Mouse (Mus musculus) liver, embryonic 12.5 days (tissue): Measurements from ENCODE around the gene Kcnab3. TPM values are rescaled to one million over a fixed set of nuclear protein-coding genes. Genes with fewer than 3 reads are reported as not detected.

ENCODE experiments used
- ATAC-seq: fragments of 200-750 bp; cut with Nextera tagmentation; 2 replicates; pipeline ENCODE4 v1.8.0; 2017; ENCODE audit warnings: moderate number of reproducible peaks, mild to moderate bottlenecking, moderate library complexity
- H3K27ac ChIP-seq: fragments of 300-500 bp; sonication (generic); 2 replicates; pipeline ENCODE4 v1.5.1; 2016; ENCODE audit warnings: mild to moderate bottlenecking
- H3K27me3 ChIP-seq: fragments of 300-500 bp; sonication (generic); replicated peaks from 2 replicates; pipeline ENCODE4 v1.6.1; 2016; ENCODE audit warnings: mild to moderate bottlenecking, moderate library complexity
- H3K36me3 ChIP-seq: fragments of 300-500 bp; sonication (generic); 2 replicates; pipeline ENCODE4 v1.6.1; 2016; ENCODE audit warnings: mild to moderate bottlenecking, moderate library complexity
- H3K4me1 ChIP-seq: fragments of 300-500 bp; sonication (generic); 2 replicates; pipeline ENCODE4 v1.6.1; 2016
- H3K4me2 ChIP-seq: fragments of 300-500 bp; sonication (generic); 2 replicates; pipeline ENCODE4 v1.6.1; 2016; ENCODE audit warnings: mild to moderate bottlenecking, moderate library complexity
- H3K4me3 ChIP-seq: fragments of 300-500 bp; sonication (generic); 2 replicates; pipeline ENCODE4 v1.5.1; 2016; ENCODE audit warnings: mild to moderate bottlenecking, moderate library complexity
- H3K9ac ChIP-seq: fragments of 300-500 bp; sonication (generic); 2 replicates; pipeline ENCODE4 v1.6.1; 2016; ENCODE audit warnings: mild to moderate bottlenecking, moderate library complexity
- H3K9me3 ChIP-seq: fragments of 300-500 bp; sonication (generic); replicated peaks from 2 replicates; pipeline ENCODE4 v1.6.1; 2016; ENCODE audit warnings: mild to moderate bottlenecking, moderate library complexity
- WGBS: fragments of 180-500 bp; shearing (Covaris S2); methylation state at CpG from one replicate; pipeline ENCODE4 v1.1.7; 2016; ENCODE audit not compliant: insufficient replicate concordance; 5-methylcytosine and 5-hydroxymethylcytosine counted together
- polyA plus RNA-seq: library from polyadenylated mRNA; unstranded; fragments of >200 nt; fragmentation: Nextera tagmentation; extraction: Ambion mirVana; gene quantifications from 2 replicates; pipeline ENCODE4 v1.2.1, GENCODE M21; 2016

The Kcnab3 gene
- polyA plus RNA-seq, 1 experiment from 2014 or later, result 0.24 TPM

- Histone ChIP-seq H3K4me3 (peak overlapping the region; percentile 77), H3K4me2 (peak overlapping the region; percentile 98), H3K9ac (peak overlapping the region; percentile 88), H3K27ac (peak overlapping the region; percentile 68), H3K27me3 (peaks cover 74% of the 10 kb centered on the region), H3K36me3 (peaks cover 9% of the 10 kb centered on the region), H3K4me1 (peaks cover 70% of the 10 kb centered on the region), H3K9me3 (no peaks in the 10 kb centered on the region)
- peak; percentile 67 for ATAC-seq
- WGBS, result 4% methylated on average over 26 of the region's 26 CpGs
These were observed 40.2 kb downstream of the Kcnab3 start for GRCm38 (mm10) chr11:69366157-69366854.

GRCm38 (mm10) chr11:69366855-69367615, 41.0 kb downstream of the Kcnab3 start:
- no peak for ATAC-seq

GRCm38 (mm10) chr11:69367616-69368355, 41.7 kb downstream of the Kcnab3 start:
- peak overlapping the region; percentile 98 for H3K4me2 ChIP-seq
- H3K9ac ChIP-seq, result peak overlapping the region; percentile 88; the same call in 1 of the 2 replicates
- 1% methylated on average over 22 of the region's 22 CpGs for WGBS
- H3K36me3 ChIP-seq, result 0 out of 2 replicates have a peak, but pooled peaks cover 3% of the 10 kb centered on the region
- H3K4me1 ChIP-seq, result peaks cover 84% of the 10 kb centered on the region
- peak overlapping the region; percentile 84 for H3K27ac ChIP-seq
- H3K4me3 ChIP-seq, result peak overlapping the region; percentile 77
- peaks cover 70% of the 10 kb centered on the region for H3K27me3 ChIP-seq
- no peak for ATAC-seq
- H3K9me3 ChIP-seq, result no peaks in the 10 kb centered on the region

More at GRCm38 (mm10) chr11:69366855-69367615, 41.0 kb downstream of the Kcnab3 start:
- H3K9ac ChIP-seq, result peak overlapping the region; percentile 88
- peaks cover 77% of the 10 kb centered on the region for H3K4me1 ChIP-seq
- 0 out of 2 replicates have a peak, but pooled peaks cover 3% of the 10 kb centered on the region for H3K36me3 ChIP-seq
- peak overlapping the region; percentile 98 for H3K4me2 ChIP-seq
- H3K9me3 ChIP-seq, result no peaks in the 10 kb centered on the region
- peak overlapping the region; percentile 77 for H3K4me3 ChIP-seq
- H3K27me3 ChIP-seq, result peaks cover 70% of the 10 kb centered on the region
- under 1% methylated on average over 22 of the region's 22 CpGs for WGBS
- peak overlapping the region; percentile 31 for H3K27ac ChIP-seq

GRCm38 (mm10) chr11:69368356-69369214, 42.5 kb downstream of the Kcnab3 start:
- Histone ChIP-seq H3K4me2 (peak overlapping the region; percentile 98), H3K36me3 (no peaks in the 10 kb centered on the region), H3K4me1 (peaks cover 92% of the 10 kb centered on the region), H3K9ac (peak overlapping the region; percentile 88), H3K27me3 (peaks cover 70% of the 10 kb centered on the region), H3K27ac (peak overlapping the region; percentile 84), H3K4me3 (peak overlapping the region; percentile 77), H3K9me3 (no peaks in the 10 kb centered on the region)
- no peak for ATAC-seq
- 2% methylated on average over 63 of the region's 106 CpGs for WGBS

GRCm38 (mm10) chr11:69369215-69369989, 43.3 kb downstream of the Kcnab3 start, which contains the start of gene Chd3:
Gene Chd3 (minus strand): TSS chr11:69369406.
- H3K27me3 ChIP-seq, result peaks cover 63% of the 10 kb centered on the region
- WGBS, result 22% methylated on average over 9 of the region's 34 CpGs

GRCm38 (mm10) chr11:69369990-69370816, 44.1 kb downstream of the Kcnab3 start:
- Histone ChIP-seq H3K36me3 (no peaks in the 10 kb centered on the region), H3K4me1 (peaks cover 93% of the 10 kb centered on the region), H3K27ac (peak overlapping the region; percentile 88), H3K4me3 (peak overlapping the region; percentile 77), H3K4me2 (peak overlapping the region; percentile 98), H3K9me3 (no peaks in the 10 kb centered on the region), H3K9ac (peak overlapping the region; percentile 88; the same call in 1 of the 2 replicates), H3K27me3 (peaks cover 55% of the 10 kb centered on the region)
- 45% methylated on average over 2 of the region's 2 CpGs for WGBS
- no peak for ATAC-seq

More at GRCm38 (mm10) chr11:69369215-69369989, 43.3 kb downstream of the Kcnab3 start, which contains the start of gene Chd3:
- Histone ChIP-seq H3K4me3 (peak within 1 kb of the TSS; percentile 77), H3K4me2 (peak within 1 kb of the TSS; percentile 98), H3K4me1 (peaks cover 97% of the 10 kb centered on the region), H3K27ac (peak within 1 kb of the TSS; percentile 84), H3K9ac (peak within 1 kb of the TSS; percentile 88), H3K9me3 (no peaks in the 10 kb centered on the region), H3K36me3 (no peaks in the 10 kb centered on the region)
- ATAC-seq, result no peak

GRCm38 (mm10) chr11:69370817-69371215, 44.8 kb downstream of the Kcnab3 start:
- Histone ChIP-seq H3K36me3 (no peaks in the 10 kb centered on the region), H3K4me2 (peak overlapping the region; percentile 66), H3K4me1 (peaks cover 90% of the 10 kb centered on the region), H3K9ac (no peak overlapping the region), H3K9me3 (no peaks in the 10 kb centered on the region), H3K27me3 (peaks cover 49% of the 10 kb centered on the region), H3K4me3 (no peak overlapping the region), H3K27ac (peak overlapping the region; percentile 88)
- 27% methylated on average over 9 of the region's 9 CpGs for WGBS
- ATAC-seq, result no peak

GRCm38 (mm10) chr11:69371601-69372000, 45.5 kb downstream of the Kcnab3 start:
- WGBS, result 63% methylated on average over 12 of the region's 12 CpGs
- Histone ChIP-seq H3K4me3 (no peak overlapping the region; the same call in 1 of the 2 replicates), H3K4me1 (peaks cover 89% of the 10 kb centered on the region), H3K9ac (peak overlapping the region; percentile 56), H3K36me3 (no peaks in the 10 kb centered on the region), H3K27me3 (peaks cover 41% of the 10 kb centered on the region), H3K4me2 (peak overlapping the region; percentile 66), H3K27ac (peak overlapping the region; percentile 88), H3K9me3 (no peaks in the 10 kb centered on the region)
- no peak for ATAC-seq

- H3K36me3 ChIP-seq, result no peaks in the 10 kb centered on the region
- H3K4me3 ChIP-seq, result peak overlapping the region; percentile 12; the same call in 1 of the 2 replicates
- H3K27me3 ChIP-seq, result peaks cover 35% of the 10 kb centered on the region
- H3K4me2 ChIP-seq, result peak overlapping the region; percentile 66
- 33% methylated on average over 12 of the region's 12 CpGs for WGBS
- H3K27ac ChIP-seq, result peak overlapping the region; percentile 88
- ATAC-seq, result 0 out of 2 replicates have a peak, but pooled peaks have one; percentile 27
- peak overlapping the region; percentile 56 for H3K9ac ChIP-seq
- H3K4me1 ChIP-seq, result peaks cover 87% of the 10 kb centered on the region
- no peaks in the 10 kb centered on the region for H3K9me3 ChIP-seq
These were observed 46.2 kb downstream of the Kcnab3 start for GRCm38 (mm10) chr11:69372056-69372779.
